8 mouse cellular contexts compared by ENCODE assay signal in genomic region chr2:165716688-165717087, GRCm38 (mm10).
DNase-seq lines count a peak whose midpoint lies in the region; ATAC-seq and TF ChIP-seq lines count a peak whose summit lies in the region.
"Had no signal": no experiment of that assay in that cellular context is flagged by ENCODE, and none has a peak within 500 bp of the region (broad histone marks: within the 10 kb centered on the region; RNA-seq: fewer than 3 reads in every experiment).

No protein-coding gene starts in this region.

- no peak overlapping the region for H3K27ac ChIP-seq in kidney, adult 2 months (ENCODE audit: insufficient read depth, low read depth, low read length)
- H3K27ac ChIP-seq in kidney, embryonic 15.5 days, result no peak overlapping the region
- H3K27ac ChIP-seq in thymus, adult 2 months (ENCODE audit: control insufficient read depth, insufficient read depth, low read length), result no peak overlapping the region
- H3K27ac ChIP-seq in midbrain, embryonic 13.5 days, result no peak overlapping the region
- H3K27ac ChIP-seq: macrophage had no signal

- DNase-seq in kidney, adult 2 months, result no peak
- DNase-seq in thymus, adult 2 months, result peak; percentile 11
- DNase-seq in thymus, adult 18-20 months, result no peak
- DNase-seq in induced T-regulatory cell, adult 2 months (ENCODE audit: low read depth), result peak; percentile 40
- no peak for DNase-seq in embryo, embryonic 11 days

- no peaks in the 10 kb centered on the region for H3K27me3 ChIP-seq in kidney, adult 2 months (replicated peaks; ENCODE audit: control insufficient read depth, insufficient read depth, low read length)
- H3K27me3 ChIP-seq in kidney, embryonic 15.5 days, result no peaks in the 10 kb centered on the region
- no peaks in the 10 kb centered on the region for H3K27me3 ChIP-seq in thymus, adult 2 months (ENCODE audit: control insufficient read depth, insufficient read depth, low read length)
- no peaks in the 10 kb centered on the region for H3K27me3 ChIP-seq in midbrain, embryonic 13.5 days

- no peaks in the 10 kb centered on the region for H3K4me1 ChIP-seq in kidney, adult 2 months (ENCODE audit: control insufficient read depth, insufficient read depth, low read length)
- peaks cover 16% of the 10 kb centered on the region for H3K4me1 ChIP-seq in kidney, embryonic 15.5 days
- H3K4me1 ChIP-seq in thymus, adult 2 months (replicated peaks; ENCODE audit: control insufficient read depth, insufficient read depth, low read length), result no peaks in the 10 kb centered on the region
- H3K4me1 ChIP-seq in midbrain, embryonic 13.5 days (replicated peaks), result 0 out of 2 replicates have a peak, but pooled peaks cover 13% of the 10 kb centered on the region

- no peaks in the 10 kb centered on the region for H3K9me3 ChIP-seq in kidney, embryonic 15.5 days (replicated peaks)
- H3K9me3 ChIP-seq in midbrain, embryonic 13.5 days, result peaks cover 2% of the 10 kb centered on the region; the same call in 1 of the 2 replicates

- H3K36me3 ChIP-seq in kidney, adult 2 months (ENCODE audit: control insufficient read depth, insufficient read depth, low read length), result no peaks in the 10 kb centered on the region
- H3K36me3 ChIP-seq in kidney, embryonic 15.5 days, result no peaks in the 10 kb centered on the region
- no peaks in the 10 kb centered on the region for H3K36me3 ChIP-seq in thymus, adult 2 months (ENCODE audit: control insufficient read depth, insufficient read depth, low read length)
- no peaks in the 10 kb centered on the region for H3K36me3 ChIP-seq in midbrain, embryonic 13.5 days

- H3K4me3 ChIP-seq in kidney, adult 2 months (ENCODE audit: insufficient read depth, low read depth, low read length), result no peak overlapping the region
- no peak overlapping the region for H3K4me3 ChIP-seq in kidney, embryonic 15.5 days (replicated peaks)
- no peak overlapping the region for H3K4me3 ChIP-seq in thymus, adult 2 months (ENCODE audit: control insufficient read depth, insufficient read depth, low read length)
- no peak overlapping the region for H3K4me3 ChIP-seq in midbrain, embryonic 13.5 days (replicated peaks)

- no peak for ATAC-seq in kidney, embryonic 15.5 days (replicated peaks; ENCODE audit: low FRiP score)
- ATAC-seq in midbrain, embryonic 13.5 days, result no peak

- no peak for TF ChIP-seq POLR2A in kidney, adult 2 months (IDR thresholded peaks at IDR 0.05; ENCODE audit: low read depth, low read length)
- TF ChIP-seq POLR2A in thymus, adult 2 months (IDR thresholded peaks at IDR 0.05; ENCODE audit: control insufficient read depth, extremely low read depth, insufficient read depth, low read length, poor library complexity), result no peak

- H3K4me2 ChIP-seq in kidney, embryonic 15.5 days, result no peak overlapping the region
- no peak overlapping the region for H3K4me2 ChIP-seq in midbrain, embryonic 13.5 days (replicated peaks)

- peak; percentile 37; the same call in 1 of the 2 replicates for TF ChIP-seq CTCF in kidney, adult 2 months (conservative IDR thresholded peaks at IDR 0.05; ENCODE audit: insufficient read depth, insufficient read length, low read depth, low read length)
- peak; percentile 82; the same call in 1 of the 2 replicates for TF ChIP-seq CTCF in thymus, adult 2 months (IDR thresholded peaks at IDR 0.05; ENCODE audit: borderline replicate concordance, control insufficient read depth, extremely low read depth, insufficient read depth, low read length, poor library complexity)

- 93% methylated on average over 6 of the region's 6 CpGs for WGBS in kidney, adult 2 months
- 87% methylated on average over 6 of the region's 6 CpGs for WGBS in kidney, embryonic 15.5 days
- 96% methylated on average over 6 of the region's 6 CpGs for WGBS in thymus, adult 2 months
- 79% methylated on average over 6 of the region's 6 CpGs for WGBS in midbrain, embryonic 13.5 days

- H3K9ac ChIP-seq in kidney, embryonic 15.5 days, result no peak overlapping the region
- H3K9ac ChIP-seq in midbrain, embryonic 13.5 days (replicated peaks), result no peak overlapping the region

Comparison
In these comparisons a context has a peak if more than half of its experiments do, and no peak if none do; other contexts are left out.
1. DNase-seq: peak in thymus, adult 2 months (single experiment) and induced T-regulatory cell, adult 2 months (single experiment); none in kidney, adult 2 months (single experiment), thymus, adult 18-20 months (0 of 2) and embryo, embryonic 11 days (single experiment).